Mouse (Mus musculus) myocyte (in vitro differentiated cells): Measurements from ENCODE around the gene Clp1.

Experiments used
- E2F4 ChIP-seq: IDR thresholded peaks from one replicate; pipeline ENCODE4 v1.6.1; 2011; ENCODE audit warnings: mild to moderate bottlenecking, control low read depth, moderate library complexity; ENCODE audit not compliant: insufficient read depth
- MAX ChIP-seq: IDR thresholded peaks from one replicate; pipeline ENCODE4 v1.6.1; 2011; ENCODE audit warnings: low read depth, mild to moderate bottlenecking, control low read depth
- MYOD1 ChIP-seq, 3 experiments: IDR thresholded peaks; one replicate each; pipeline ENCODE4 v1.6.1; 2011; ENCODE audit warnings: control low read depth in 2 of 3, low read depth in 2 of 3, mild to moderate bottlenecking in 2 of 3, moderate library complexity in 1 of 3; ENCODE audit not compliant: insufficient read length in 2 of 3, control insufficient read depth in 1 of 3
- MYOG ChIP-seq, 3 experiments: IDR thresholded peaks; one replicate each; pipeline ENCODE4 v1.6.1; 2011; ENCODE audit warnings: control low read depth in 2 of 3, low read depth in 2 of 3, mild to moderate bottlenecking in 2 of 3; ENCODE audit not compliant: insufficient read length in 2 of 3, control insufficient read depth in 1 of 3, insufficient read depth in 1 of 3
- POLR2A ChIP-seq: IDR thresholded peaks from one replicate; pipeline ENCODE4 v1.6.1; 2011; ENCODE audit warnings: low read depth, mild to moderate bottlenecking, control low read depth, moderate library complexity; ENCODE audit not compliant: insufficient read length
- USF1 ChIP-seq: IDR thresholded peaks from one replicate; pipeline ENCODE4 v1.6.1; 2011; ENCODE audit warnings: low read depth, mild to moderate bottlenecking, control low read depth, moderate library complexity

- no peak for TF ChIP-seq MAX
- TF ChIP-seq E2F4: no peak
- no peak for TF ChIP-seq POLR2A
- no peak for TF ChIP-seq USF1
- TF ChIP-seq MYOD1 (IDR thresholded peaks at IDR 0.05; ENCODE audit: control insufficient read depth in 1 of 3, insufficient read length in 2 of 3, low read depth in 2 of 3): no peak
- TF ChIP-seq MYOG (IDR thresholded peaks at IDR 0.05; ENCODE audit: control insufficient read depth in 1 of 3, insufficient read depth in 1 of 3, insufficient read length in 2 of 3, low read depth in 2 of 3): no peak
Measured at GRCm38 (mm10) chr2:84721182-84721581, 6.0 kb downstream of the Clp1 start.
